Mouse (Mus musculus) MEL (cell line): ENCODE results near the gene Cobll1. TPM values are rescaled to one million over a fixed set of nuclear protein-coding genes. Genes with fewer than 3 reads are reported as not detected.

Experiments used
- DNase-seq: peaks from one replicate; pipeline ENCODE4 v3.0.0; 2011; ENCODE audit warnings: low read depth, low spot score
- H3K27ac ChIP-seq: 2 replicates; pipeline ENCODE4 v1.5.1; 2012; ENCODE audit warnings: low read depth, mild to moderate bottlenecking, control low read depth, low read length, moderate library complexity; ENCODE audit not compliant: control insufficient read depth
- H3K27me3 ChIP-seq, 2 experiments: fragments of 150-350 bp in 1 of 2; sonication (generic) in 1 of 2; 2 replicates each; pipeline ENCODE4 v1.6.1; 2012; ENCODE audit warnings: low read length in 2 of 2, mild to moderate bottlenecking in 2 of 2, improper control_type of control experiment in 1 of 2, moderate library complexity in 1 of 2; ENCODE audit not compliant: insufficient read depth in 2 of 2, control insufficient read depth in 1 of 2
- H3K36me3 ChIP-seq, 2 experiments: 2 replicates each; pipeline ENCODE4 v1.6.1; 2012 to 2014; ENCODE audit warnings: low read length in 2 of 2, improper control_type of control experiment in 1 of 2, inconsistent platforms in 1 of 2, mild to moderate bottlenecking in 1 of 2; ENCODE audit not compliant: insufficient read depth in 2 of 2, control insufficient read depth in 1 of 2
- H3K4me1 ChIP-seq, 2 experiments: fragments of 150-350 bp in 1 of 2; sonication (generic) in 1 of 2; 2 replicates each; pipeline ENCODE4 v1.6.1; 2012; ENCODE audit warnings: low read length in 2 of 2, improper control_type of control experiment in 1 of 2, mild to moderate bottlenecking in 1 of 2; ENCODE audit not compliant: insufficient read depth in 2 of 2, control insufficient read depth in 1 of 2
- H3K4me3 ChIP-seq, 2 experiments: fragments of 150-350 bp in 1 of 2; sonication (generic) in 1 of 2; 2 replicates each; pipeline ENCODE4 v1.5.1; 2012; ENCODE audit warnings: low read depth in 2 of 2, low read length in 2 of 2, mild to moderate bottlenecking in 2 of 2, moderate library complexity in 2 of 2, control low read depth in 1 of 2, improper control_type of control experiment in 1 of 2; ENCODE audit not compliant: control insufficient read depth in 1 of 2, insufficient read depth in 1 of 2
- H3K79me2 ChIP-seq: 2 replicates; pipeline ENCODE4 v1.6.1; 2012; ENCODE audit warnings: mild to moderate bottlenecking, low read length, moderate library complexity; ENCODE audit not compliant: control insufficient read depth, poor library complexity, insufficient read depth
- H3K9ac ChIP-seq: 2 replicates; pipeline ENCODE4 v1.6.1; 2012; ENCODE audit warnings: low read depth, mild to moderate bottlenecking, control low read depth, low read length, moderate library complexity; ENCODE audit not compliant: control insufficient read depth, poor library complexity, severe bottlenecking
- H3K9me3 ChIP-seq: fragments of 150-350 bp; sonication (generic); replicated peaks from 2 replicates; pipeline ENCODE4 v1.6.1; 2012; ENCODE audit warnings: mild to moderate bottlenecking, low read length, improper control_type of control experiment, moderate library complexity; ENCODE audit not compliant: insufficient read depth
- CHD2 ChIP-seq: IDR thresholded peaks from 2 replicates; pipeline ENCODE4 v1.6.1; 2011; ENCODE audit warnings: low read length, improper control_type of control experiment
- E2F4 ChIP-seq: IDR thresholded peaks from 2 replicates; pipeline ENCODE4 v1.6.1; 2011; ENCODE audit warnings: low read depth, low read length, improper control_type of control experiment, borderline replicate concordance
- GATA1 ChIP-seq: IDR thresholded peaks from 2 replicates; pipeline ENCODE4 v1.6.1; 2011; ENCODE audit warnings: low read depth, low read length, improper control_type of control experiment
- MXI1 ChIP-seq: IDR thresholded peaks from 2 replicates; pipeline ENCODE4 v1.6.1; 2011; ENCODE audit warnings: mild to moderate bottlenecking, low read depth, low read length, improper control_type of control experiment
- MYC ChIP-seq: IDR thresholded peaks from 2 replicates; pipeline ENCODE4 v1.6.1; 2011; ENCODE audit warnings: low read depth, mild to moderate bottlenecking, low read length, improper control_type of control experiment, moderate library complexity
- RAD21 ChIP-seq: IDR thresholded peaks from 2 replicates; pipeline ENCODE4 v1.6.1; 2011; ENCODE audit warnings: mild to moderate bottlenecking, low read depth, low read length, improper control_type of control experiment
- TBP ChIP-seq: IDR thresholded peaks from 2 replicates; pipeline ENCODE4 v1.8.0; 2011; ENCODE audit warnings: low read depth, low read length, improper control_type of control experiment
- UBTF ChIP-seq: IDR thresholded peaks from 2 replicates; pipeline ENCODE4 v1.6.1; 2012; ENCODE audit warnings: low read depth, mild to moderate bottlenecking, inconsistent platforms, low read length, improper control_type of control experiment, moderate library complexity, borderline replicate concordance; ENCODE audit not compliant: insufficient read depth
- USF1 ChIP-seq: IDR thresholded peaks from 2 replicates; pipeline ENCODE4 v1.6.1; 2014; ENCODE audit warnings: low read depth, mild to moderate bottlenecking, inconsistent platforms, low read length, improper control_type of control experiment, moderate library complexity
- USF2 ChIP-seq, 2 experiments: IDR thresholded peaks; 2 replicates each; pipeline ENCODE4 v1.6.1; 2011 to 2012; ENCODE audit warnings: improper control_type of control experiment in 2 of 2, low read length in 2 of 2, borderline replicate concordance in 1 of 2, inconsistent platforms in 1 of 2, low read depth in 1 of 2, mild to moderate bottlenecking in 1 of 2; ENCODE audit not compliant: insufficient read depth in 1 of 2
- ZC3H11A ChIP-seq: IDR thresholded peaks from 2 replicates; pipeline ENCODE4 v1.6.1; 2012; ENCODE audit warnings: low read depth, mild to moderate bottlenecking, inconsistent platforms, low read length, improper control_type of control experiment
- ZMIZ1 ChIP-seq: IDR thresholded peaks from 2 replicates; pipeline ENCODE4 v1.6.1; 2012; ENCODE audit warnings: low read depth, mild to moderate bottlenecking, inconsistent platforms, low read length, improper control_type of control experiment, moderate library complexity
- polyA plus RNA-seq, 2 experiments: library from polyadenylated mRNA; stranded (reverse) in 1 of 2; unstranded in 1 of 2; fragments of >175 nt in 1 of 2; fragments of >200 nt in 1 of 2; gene quantifications; 2 replicates each; pipeline versions ENCODE4 v1.2.1 to v1.2.4; 2012; ENCODE audit warnings: low replicate concordance in 2 of 2, low read depth in 1 of 2; ENCODE audit not compliant: insufficient read length in 2 of 2, insufficient read depth in 1 of 2, missing spikeins in 1 of 2
- total RNA-seq: library from RNA; depleted of rRNA; stranded (reverse); fragments of 300-350 nt; gene quantifications from 2 replicates; pipeline ENCODE4 v1.2.3, GENCODE M21; 2012

Gene Cobll1
- total and polyA plus RNA-seq, 3 experiments, result not detected

DNA sequence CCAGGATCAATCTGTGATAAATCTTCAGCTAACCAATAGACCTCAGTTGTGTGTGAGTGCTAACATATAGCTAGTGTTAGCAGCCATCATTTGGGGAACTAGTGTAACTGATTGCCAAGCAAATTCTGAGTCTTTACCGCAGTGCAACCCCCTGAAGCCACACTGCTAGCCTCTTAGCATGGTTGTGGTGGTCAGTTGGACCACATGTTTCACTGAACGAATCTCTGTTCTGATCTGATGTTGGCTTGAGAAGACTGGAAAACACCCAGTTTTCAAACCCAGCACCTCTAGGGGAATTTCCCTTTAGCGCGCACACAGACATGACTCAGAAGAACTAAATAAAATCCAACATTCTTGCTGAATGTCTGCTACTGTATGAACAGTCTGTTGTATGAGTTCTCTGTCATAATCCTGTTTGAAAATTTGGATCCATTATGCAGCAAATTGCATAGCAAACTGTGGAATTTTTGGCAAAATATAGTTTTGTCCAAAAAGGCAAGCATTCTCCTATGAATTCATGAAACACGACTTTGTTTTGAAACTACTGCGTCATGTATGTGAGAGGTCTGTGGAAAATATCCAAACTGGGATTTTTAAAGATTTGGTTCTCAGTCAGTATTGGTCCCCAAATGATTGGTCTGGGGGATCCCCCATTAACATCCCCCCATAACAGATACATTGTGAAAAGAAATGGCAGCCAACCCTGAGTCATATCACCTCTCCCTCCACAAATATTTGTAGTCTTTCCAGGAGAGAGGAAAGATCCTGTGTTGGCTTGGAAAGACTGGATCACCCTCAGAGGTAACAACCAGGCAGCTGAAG, 186.8 kb downstream of the Cobll1 start:
- Histone ChIP-seq H3K79me2 (no peaks in the 10 kb centered on the region), H3K27me3 (no peaks in the 10 kb centered on the region), H3K4me3 (no peak overlapping the region), H3K4me1 (no peaks in the 10 kb centered on the region), H3K9me3 (no peaks in the 10 kb centered on the region), H3K27ac (no peak overlapping the region), H3K9ac (no peak overlapping the region), H3K36me3 (no peaks in the 10 kb centered on the region)
- no peak for DNase-seq
- no peak for TF ChIP-seq UBTF
- no peak for TF ChIP-seq ZMIZ1
- no peak for TF ChIP-seq MYC
- TF ChIP-seq E2F4, result no peak
- no peak for TF ChIP-seq RAD21
- no peak for TF ChIP-seq ZC3H11A
- no peak for TF ChIP-seq USF2 (IDR thresholded peaks at IDR 0.05; ENCODE audit: borderline replicate concordance in 1 of 2, insufficient read depth in 1 of 2, low read depth in 1 of 2, low read length in 2 of 2)
- no peak for TF ChIP-seq TBP
- TF ChIP-seq USF1, result no peak
- TF ChIP-seq CHD2, result no peak
- no peak for TF ChIP-seq GATA1

DNA sequence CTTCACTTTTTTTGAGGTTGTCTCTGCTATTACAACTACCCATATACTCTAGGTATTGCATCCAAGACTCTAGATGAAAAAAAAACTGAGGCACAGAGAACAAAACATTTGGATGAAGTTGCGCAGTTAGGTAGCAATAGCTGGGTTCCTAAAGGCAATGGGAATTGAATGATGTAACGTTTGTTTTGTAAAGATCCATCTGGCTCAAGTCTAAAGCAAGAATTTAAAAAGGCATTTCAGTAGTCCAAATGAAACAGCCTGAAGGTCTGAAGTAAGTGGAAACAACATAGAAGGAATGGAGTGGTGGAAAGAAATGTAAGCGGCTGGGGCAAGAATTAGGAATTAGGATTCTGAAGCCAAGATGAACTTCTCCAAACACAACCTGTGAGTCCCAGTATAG, 188.4 kb downstream of the Cobll1 start:
- TF ChIP-seq MXI1, result no peak
- TF ChIP-seq ZC3H11A, result no peak
- TF ChIP-seq, all 39 proteins: peak for 0
- Histone ChIP-seq H3K27ac (no peak overlapping the region), H3K4me1 (no peaks in the 10 kb centered on the region), H3K9ac (no peak overlapping the region), H3K79me2 (no peaks in the 10 kb centered on the region), H3K9me3 (no peaks in the 10 kb centered on the region), H3K27me3 (no peaks in the 10 kb centered on the region), H3K4me3 (no peak overlapping the region), H3K36me3 (no peaks in the 10 kb centered on the region)
- no peak for DNase-seq
